Mouse (Mus musculus) heart, embryonic 13.5 days (tissue): ENCODE measurements around the gene Lrch3. TPM values are rescaled to one million over a fixed set of nuclear protein-coding genes. Genes with fewer than 3 reads are reported as not detected.
"Not testable (repeated sequence)": the region's sequence is repeated elsewhere in the genome, so short reads cannot be mapped to it uniquely, and the experiment has no call there.

Experiments
- ATAC-seq: fragments of 200-750 bp; cut with Nextera tagmentation; 2 replicates; pipeline ENCODE4 v1.8.0; 2017; ENCODE audit warnings: moderate TSS enrichment; ENCODE audit not compliant: insufficient number of reproducible peaks, low FRiP score, low TSS enrichment; ENCODE audit errors: extremely low read depth
- H3K27ac ChIP-seq: fragments of 300-500 bp; sonication (generic); replicated peaks from 2 replicates; pipeline ENCODE4 v1.5.1; 2015; ENCODE audit warnings: moderate library complexity, mild to moderate bottlenecking, inconsistent platforms
- H3K27me3 ChIP-seq: fragments of 300-500 bp; sonication (generic); replicated peaks from 2 replicates; pipeline ENCODE4 v1.6.1; 2015; ENCODE audit warnings: mild to moderate bottlenecking, inconsistent platforms
- H3K36me3 ChIP-seq: fragments of 300-500 bp; sonication (generic); 2 replicates; pipeline ENCODE4 v1.6.1; 2015; ENCODE audit warnings: mild to moderate bottlenecking, inconsistent platforms
- H3K4me1 ChIP-seq: fragments of 300-500 bp; sonication (generic); 2 replicates; pipeline ENCODE4 v1.6.1; 2015; ENCODE audit warnings: inconsistent platforms
- H3K4me2 ChIP-seq: fragments of 300-500 bp; sonication (generic); 2 replicates; pipeline ENCODE4 v1.6.1; 2015; ENCODE audit warnings: inconsistent platforms, mild to moderate bottlenecking, moderate library complexity
- H3K4me3 ChIP-seq: fragments of 300-500 bp; sonication (generic); 2 replicates; pipeline ENCODE4 v1.5.1; 2015; ENCODE audit warnings: moderate library complexity, mild to moderate bottlenecking, inconsistent platforms
- H3K9ac ChIP-seq: fragments of 300-500 bp; sonication (generic); 2 replicates; pipeline ENCODE4 v1.6.1; 2015; ENCODE audit warnings: inconsistent platforms, mild to moderate bottlenecking, moderate library complexity
- H3K9me3 ChIP-seq: fragments of 300-500 bp; sonication (generic); 2 replicates; pipeline ENCODE4 v1.6.1; 2016; ENCODE audit warnings: inconsistent platforms
- WGBS: fragments of 180-500 bp; shearing (Covaris S2); methylation state at CpG from one replicate; pipeline ENCODE4 v1.1.7; 2015; ENCODE audit warnings: mixed read lengths; 5-methylcytosine and 5-hydroxymethylcytosine counted together
- polyA plus RNA-seq: library from polyadenylated mRNA; unstranded; fragments of >200 nt; fragmentation: Nextera tagmentation; extraction: Ambion mirVana; gene quantifications from 2 replicates; pipeline ENCODE4 v1.2.1, GENCODE M21; 2015

Gene Lrch3
- polyA plus RNA-seq, 1 experiment from 2014 or later: 16.4 TPM

DNA sequence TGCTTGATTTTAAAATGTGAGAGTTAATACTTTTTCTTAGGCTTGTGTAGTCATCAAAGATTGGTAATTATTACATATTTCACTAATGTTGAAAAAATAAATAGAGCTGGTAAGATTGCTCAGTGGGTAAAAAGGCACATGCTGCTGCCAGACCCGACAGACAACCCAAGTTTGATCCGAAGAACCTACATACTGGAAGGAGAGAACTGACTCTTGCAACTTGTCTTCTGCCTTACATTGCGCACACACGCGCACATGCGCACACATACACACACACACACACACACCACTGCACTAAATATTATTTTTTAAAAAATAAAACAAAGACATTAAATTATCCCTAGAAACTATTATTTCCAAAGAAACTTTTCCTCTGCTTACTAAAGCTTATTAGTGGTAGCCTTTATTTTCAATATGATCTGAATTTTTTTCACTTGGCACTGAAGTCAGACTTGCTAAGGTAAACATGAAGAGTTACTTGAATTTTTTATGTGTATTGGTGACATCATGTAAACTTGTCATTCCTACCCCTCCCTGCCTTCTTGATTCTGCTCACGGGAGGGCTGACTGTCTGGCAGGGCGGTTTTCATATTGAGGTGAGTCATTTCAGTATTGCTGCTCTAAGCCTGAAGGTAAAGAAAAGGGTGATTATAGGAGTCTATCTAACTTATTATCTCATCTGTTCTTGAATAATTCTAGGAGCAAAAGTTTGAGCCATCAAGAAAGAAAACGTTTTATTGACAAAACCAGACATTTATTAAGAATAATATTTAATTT is 1.6 kb downstream of the Lrch3 start:
- no peaks in the 10 kb centered on the region for H3K27me3 ChIP-seq
- H3K9ac ChIP-seq: peak overlapping the region; percentile 97
- H3K9me3 ChIP-seq: no peaks in the 10 kb centered on the region
- 70% methylated on average over 9 of the region's 9 CpGs for WGBS
- H3K4me1 ChIP-seq: peaks cover 31% of the 10 kb centered on the region
- peaks cover 11% of the 10 kb centered on the region for H3K36me3 ChIP-seq
- H3K4me2 ChIP-seq: peak overlapping the region; percentile 86
- H3K27ac ChIP-seq: no peak overlapping the region
- peak overlapping the region; percentile 97 for H3K4me3 ChIP-seq
- no peak for ATAC-seq

DNA sequence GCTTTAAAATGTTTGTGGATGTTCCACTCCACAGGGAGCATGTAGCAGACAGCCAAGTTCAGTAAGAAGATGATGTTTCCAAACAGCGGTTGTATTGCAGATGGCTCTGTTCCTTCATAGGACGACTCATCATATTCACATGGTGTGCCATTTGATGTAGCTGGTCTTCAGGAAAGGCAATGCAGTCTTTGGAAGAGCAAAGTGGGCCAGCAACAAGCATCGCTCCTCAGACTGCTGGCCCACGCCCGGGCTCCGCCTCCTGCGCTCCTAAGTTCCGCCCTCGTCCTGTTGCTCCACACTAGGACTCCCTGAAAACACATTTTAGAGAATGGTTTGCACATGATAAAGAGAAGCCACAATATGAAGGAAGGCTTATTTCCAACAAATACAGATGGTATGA is 12.7 kb downstream of the Lrch3 start:
- H3K27ac ChIP-seq, H3K9ac ChIP-seq, H3K27me3 ChIP-seq, H3K4me1 ChIP-seq, H3K4me2 ChIP-seq, H3K9me3 ChIP-seq, ATAC-seq, H3K4me3 ChIP-seq: not testable (repeated sequence)
- peaks cover 40% of the 10 kb centered on the region for H3K36me3 ChIP-seq
- 91% methylated on average over 9 of the region's 9 CpGs for WGBS

DNA sequence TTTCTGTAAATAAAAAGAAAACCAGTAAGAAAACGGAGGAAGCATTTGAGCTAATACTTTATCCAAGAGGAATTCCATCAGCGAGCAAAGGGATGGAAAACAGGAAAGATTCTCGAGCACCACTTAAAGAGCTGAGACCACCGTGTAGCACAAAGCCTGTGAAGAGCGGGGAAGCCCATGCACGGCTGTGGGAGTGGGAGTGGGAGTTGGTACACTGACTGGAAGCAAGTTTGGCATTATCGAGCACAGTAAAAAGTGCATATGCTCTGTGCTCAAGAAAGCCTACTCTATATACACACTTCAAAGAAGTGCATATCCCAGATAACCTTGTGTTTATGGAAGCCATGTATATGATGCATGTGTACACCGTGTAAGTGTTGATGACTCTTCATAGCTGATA is 13.1 kb downstream of the Lrch3 start:
- no peak overlapping the region for H3K4me3 ChIP-seq
- H3K27ac ChIP-seq: no peak overlapping the region
- H3K9ac ChIP-seq: no peak overlapping the region
- 0 out of 2 replicates have a peak, but pooled peaks cover 2% of the 10 kb centered on the region for H3K4me1 ChIP-seq
- peaks cover 37% of the 10 kb centered on the region for H3K36me3 ChIP-seq
- WGBS: 89% methylated on average over 8 of the region's 8 CpGs
- H3K9me3 ChIP-seq: no peaks in the 10 kb centered on the region
- H3K4me2 ChIP-seq: no peak overlapping the region
- ATAC-seq: no peak
- no peaks in the 10 kb centered on the region for H3K27me3 ChIP-seq

DNA sequence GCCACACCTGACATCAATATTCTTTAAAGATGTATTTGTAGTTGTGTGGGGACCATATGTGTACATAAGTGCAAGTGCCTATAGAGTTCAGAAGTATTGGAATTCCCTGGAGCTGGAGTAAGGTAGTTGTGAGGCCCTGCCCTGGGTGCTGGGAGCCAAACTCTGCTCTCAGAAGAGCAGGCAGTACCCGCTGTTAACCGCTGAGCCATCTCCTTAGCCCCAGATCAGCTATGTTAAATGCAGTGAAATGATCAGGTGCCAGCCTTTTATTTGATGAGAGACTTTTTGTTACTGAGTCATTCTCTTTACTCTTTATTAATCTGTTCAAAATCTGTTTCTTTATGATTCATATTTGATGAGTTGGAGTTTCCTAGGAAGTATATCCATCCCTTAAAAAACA is 16.0 kb downstream of the Lrch3 start:
- no peaks in the 10 kb centered on the region for H3K27me3 ChIP-seq

DNA sequence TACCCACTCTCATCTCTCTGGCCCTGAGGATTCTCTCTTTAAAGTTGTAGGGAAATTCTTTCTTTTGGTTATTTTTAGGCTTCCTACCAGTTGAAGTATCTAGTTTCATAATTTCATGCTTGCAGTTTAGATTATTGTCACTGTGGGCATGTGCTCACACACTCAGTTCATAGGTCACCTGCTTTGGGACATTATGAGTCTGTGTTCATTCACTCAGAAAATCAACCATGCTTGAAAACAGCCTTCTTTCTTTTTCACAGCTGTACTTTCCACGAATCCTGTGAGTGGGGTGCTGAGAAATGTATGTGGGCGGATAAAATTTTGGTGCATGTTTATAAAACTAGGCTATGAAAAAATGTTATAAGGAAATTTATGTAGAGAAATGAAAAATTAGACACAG is 20.6 kb downstream of the Lrch3 start:
- H3K27ac ChIP-seq: no peak overlapping the region
- ATAC-seq: no peak
- 89% methylated on average over 2 of the region's 2 CpGs for WGBS

More for the DNA sequence above, 16.0 kb downstream of the Lrch3 start:
- no peaks in the 10 kb centered on the region for H3K9me3 ChIP-seq
- peaks cover 20% of the 10 kb centered on the region for H3K36me3 ChIP-seq
- no peak overlapping the region for H3K27ac ChIP-seq
- WGBS: 41% methylated on average over 2 of the region's 2 CpGs
- no peak overlapping the region for H3K4me3 ChIP-seq
- no peak for ATAC-seq
- H3K9ac ChIP-seq: no peak overlapping the region
- no peak overlapping the region for H3K4me2 ChIP-seq
- H3K4me1 ChIP-seq: peaks cover 10% of the 10 kb centered on the region

DNA sequence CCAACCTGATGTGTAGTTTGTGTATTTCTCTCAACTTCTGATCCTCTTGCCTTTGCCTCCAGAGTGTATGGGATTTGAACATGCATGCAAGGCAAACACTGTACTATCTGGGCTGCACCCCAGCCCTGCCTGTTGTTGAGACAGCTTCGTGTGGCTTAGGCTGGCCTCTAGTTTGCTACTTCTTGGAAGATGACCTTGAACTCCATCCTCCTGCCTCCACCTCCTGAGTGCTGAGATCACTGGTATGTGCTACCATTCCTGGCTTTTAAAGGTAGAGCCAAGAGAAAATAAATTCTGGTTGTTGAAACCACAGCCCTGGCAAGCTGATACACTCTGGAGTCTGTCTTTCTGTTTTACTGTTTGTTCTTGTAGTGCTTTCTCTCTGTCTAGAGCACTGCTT is 21.2 kb downstream of the Lrch3 start:
- 36% methylated on average over 1 of the region's 1 CpGs for WGBS
- no peak overlapping the region for H3K4me3 ChIP-seq
- H3K9me3 ChIP-seq: no peaks in the 10 kb centered on the region
- H3K27me3 ChIP-seq: no peaks in the 10 kb centered on the region
- H3K4me1 ChIP-seq: peaks cover 34% of the 10 kb centered on the region
- peak overlapping the region; percentile 58; the same call in 1 of the 2 replicates for H3K27ac ChIP-seq
- H3K9ac ChIP-seq: 0 out of 2 replicates have a peak overlapping the region, but pooled peaks have one; percentile 7
- H3K36me3 ChIP-seq: no peaks in the 10 kb centered on the region
- H3K4me2 ChIP-seq: no peak overlapping the region
- ATAC-seq: no peak

More for the DNA sequence above, 20.6 kb downstream of the Lrch3 start:
- no peaks in the 10 kb centered on the region for H3K36me3 ChIP-seq
- H3K27me3 ChIP-seq: no peaks in the 10 kb centered on the region
- no peaks in the 10 kb centered on the region for H3K9me3 ChIP-seq
- no peak overlapping the region for H3K4me3 ChIP-seq
- H3K9ac ChIP-seq: no peak overlapping the region
- H3K4me2 ChIP-seq: no peak overlapping the region
- H3K4me1 ChIP-seq: peaks cover 34% of the 10 kb centered on the region

DNA sequence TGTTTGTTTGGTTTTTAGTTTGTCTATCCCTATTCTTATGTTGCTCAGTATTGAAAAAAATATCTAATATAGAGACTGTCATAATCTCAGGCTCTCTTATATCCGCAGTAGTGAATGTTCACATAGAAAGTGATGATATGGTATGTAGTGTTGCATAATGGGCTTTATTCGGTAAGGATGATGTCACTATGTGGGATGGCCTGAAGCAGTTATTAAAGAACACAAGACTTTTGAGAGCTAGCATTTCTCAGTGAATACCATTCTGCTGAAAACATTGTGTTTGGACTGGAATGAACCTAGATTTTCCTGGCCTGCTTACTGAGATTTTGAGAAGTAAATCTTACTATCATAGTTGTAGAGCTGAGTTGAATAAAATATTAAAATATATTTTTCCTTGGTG is 23.5 kb downstream of the Lrch3 start:
- Histone ChIP-seq H3K27me3 (no peaks in the 10 kb centered on the region), H3K36me3 (0 out of 2 replicates have a peak, but pooled peaks cover 3% of the 10 kb centered on the region), H3K4me2 (no peak overlapping the region), H3K9ac (no peak overlapping the region), H3K4me3 (no peak overlapping the region), H3K27ac (no peak overlapping the region), H3K4me1 (peaks cover 32% of the 10 kb centered on the region), H3K9me3 (no peaks in the 10 kb centered on the region; the same call in 1 of the 2 replicates)
- no peak for ATAC-seq
- 70% methylated on average over 2 of the region's 2 CpGs for whole genome bisulfite sequencing

DNA sequence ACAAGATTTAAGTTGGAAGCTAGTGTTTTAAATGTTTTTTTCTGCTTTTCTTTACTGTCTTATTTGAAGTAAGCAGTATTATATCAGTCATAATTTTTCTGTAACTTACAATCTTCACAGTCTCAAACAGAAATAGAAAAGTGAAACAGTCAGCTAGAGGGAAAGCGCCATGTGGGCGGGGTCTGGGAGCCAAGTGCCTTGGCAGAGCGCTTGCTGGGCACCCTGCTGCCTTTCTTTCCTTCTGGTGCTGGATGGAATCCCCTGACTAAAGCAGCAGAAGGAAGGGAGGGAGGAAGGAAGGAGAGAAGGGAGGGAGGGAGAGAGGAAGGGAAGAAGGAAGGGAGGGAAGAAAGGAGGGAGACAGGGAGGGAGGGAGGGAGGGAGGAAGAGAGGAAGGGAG is 25.4 kb downstream of the Lrch3 start:
- not testable (repeated sequence) for H3K9me3 ChIP-seq, ATAC-seq, H3K36me3 ChIP-seq, H3K4me3 ChIP-seq, H3K9ac ChIP-seq, H3K27ac ChIP-seq, H3K27me3 ChIP-seq
- peaks cover 31% of the 10 kb centered on the region for H3K4me1 ChIP-seq
- 37% methylated on average over 3 of the region's 3 CpGs for WGBS
- H3K4me2 ChIP-seq: peak overlapping the region; percentile 24; the same call in 1 of the 2 replicates

DNA sequence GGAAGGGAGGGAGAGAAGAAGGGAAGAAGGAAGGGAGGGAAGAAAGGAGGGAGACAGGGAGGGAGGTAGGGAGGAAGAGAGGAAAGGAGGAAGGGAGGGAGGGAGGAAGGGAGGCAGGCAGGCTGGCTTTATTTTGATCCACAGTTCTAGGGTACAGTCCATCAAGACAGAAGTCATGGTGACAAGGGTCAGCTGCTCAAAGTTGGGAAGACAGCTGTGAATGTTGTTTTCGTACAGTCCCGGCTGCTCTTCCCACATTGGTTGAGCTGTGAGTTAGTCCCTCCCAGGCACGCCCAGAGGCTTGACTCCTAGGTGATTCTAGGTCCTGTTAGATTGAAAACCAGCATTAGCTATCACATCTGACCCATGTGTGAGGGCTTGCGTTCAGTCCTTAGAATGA is 25.8 kb downstream of the Lrch3 start:
- not testable (repeated sequence) for H3K36me3 ChIP-seq, H3K9ac ChIP-seq, ATAC-seq, H3K9me3 ChIP-seq, H3K4me3 ChIP-seq, H3K27ac ChIP-seq, H3K27me3 ChIP-seq
- 0 out of 2 replicates have a peak overlapping the region, but pooled peaks have one; percentile 24 for H3K4me2 ChIP-seq
- WGBS: 80% methylated on average over 4 of the region's 4 CpGs
- peaks cover 27% of the 10 kb centered on the region for H3K4me1 ChIP-seq

GRCm38 (mm10) chr16:32941226-32941625 is 27.3 kb downstream of the Lrch3 start:
- not testable (repeated sequence) for H3K27ac ChIP-seq, H3K27me3 ChIP-seq, ATAC-seq, H3K9me3 ChIP-seq, H3K4me3 ChIP-seq, H3K4me2 ChIP-seq, H3K36me3 ChIP-seq, H3K9ac ChIP-seq
- 81% methylated on average over 2 of the region's 2 CpGs for WGBS
- peaks cover 17% of the 10 kb centered on the region; the same call in 1 of the 2 replicates for H3K4me1 ChIP-seq

GRCm38 (mm10) chr16:32942694-32943093 is 28.8 kb downstream of the Lrch3 start:
- H3K9ac ChIP-seq: no peak overlapping the region
- H3K9me3 ChIP-seq: no peaks in the 10 kb centered on the region; the same call in 1 of the 2 replicates
- H3K4me1 ChIP-seq: peaks cover 18% of the 10 kb centered on the region
- H3K4me2 ChIP-seq: no peak overlapping the region
- WGBS: 90% methylated on average over 5 of the region's 5 CpGs
- H3K27me3 ChIP-seq: no peaks in the 10 kb centered on the region
- 0 out of 2 replicates have a peak, but pooled peaks cover 3% of the 10 kb centered on the region for H3K36me3 ChIP-seq
- no peak for ATAC-seq
- no peak overlapping the region for H3K4me3 ChIP-seq
- no peak overlapping the region for H3K27ac ChIP-seq

GRCm38 (mm10) chr16:32945379-32945778 is 31.5 kb downstream of the Lrch3 start:
- WGBS: 83% methylated on average over 5 of the region's 5 CpGs
- no peak overlapping the region for H3K4me2 ChIP-seq
- H3K9me3 ChIP-seq: no peaks in the 10 kb centered on the region; the same call in 1 of the 2 replicates
- no peak for ATAC-seq
- H3K27ac ChIP-seq: no peak overlapping the region
- H3K4me1 ChIP-seq: peaks cover 8% of the 10 kb centered on the region; the same call in 1 of the 2 replicates
- 0 out of 2 replicates have a peak, but pooled peaks cover 3% of the 10 kb centered on the region for H3K36me3 ChIP-seq
- H3K9ac ChIP-seq: no peak overlapping the region
- H3K4me3 ChIP-seq: no peak overlapping the region
- no peaks in the 10 kb centered on the region for H3K27me3 ChIP-seq
